Mouse (Mus musculus) cerebellum, adult 2 months (tissue): ENCODE results near the gene Nucb1.
A peak's percentile ranks its signal among the peaks of the same experiment; 100 is the strongest.

Experiments
- CTCF ChIP-seq: fragments of 200-500 bp; IDR thresholded peaks from 2 replicates; pipeline ENCODE4 v1.5.1; 2011; ENCODE audit warnings: low read depth, mild to moderate bottlenecking, control low read depth, low read length, moderate library complexity, borderline replicate concordance; ENCODE audit not compliant: insufficient read depth
- POLR2A ChIP-seq: fragments of 200-500 bp; IDR thresholded peaks from 2 replicates; pipeline ENCODE4 v1.6.1; 2011; ENCODE audit warnings: low read length, control low read depth, borderline replicate concordance; ENCODE audit not compliant: insufficient read depth

DNA sequence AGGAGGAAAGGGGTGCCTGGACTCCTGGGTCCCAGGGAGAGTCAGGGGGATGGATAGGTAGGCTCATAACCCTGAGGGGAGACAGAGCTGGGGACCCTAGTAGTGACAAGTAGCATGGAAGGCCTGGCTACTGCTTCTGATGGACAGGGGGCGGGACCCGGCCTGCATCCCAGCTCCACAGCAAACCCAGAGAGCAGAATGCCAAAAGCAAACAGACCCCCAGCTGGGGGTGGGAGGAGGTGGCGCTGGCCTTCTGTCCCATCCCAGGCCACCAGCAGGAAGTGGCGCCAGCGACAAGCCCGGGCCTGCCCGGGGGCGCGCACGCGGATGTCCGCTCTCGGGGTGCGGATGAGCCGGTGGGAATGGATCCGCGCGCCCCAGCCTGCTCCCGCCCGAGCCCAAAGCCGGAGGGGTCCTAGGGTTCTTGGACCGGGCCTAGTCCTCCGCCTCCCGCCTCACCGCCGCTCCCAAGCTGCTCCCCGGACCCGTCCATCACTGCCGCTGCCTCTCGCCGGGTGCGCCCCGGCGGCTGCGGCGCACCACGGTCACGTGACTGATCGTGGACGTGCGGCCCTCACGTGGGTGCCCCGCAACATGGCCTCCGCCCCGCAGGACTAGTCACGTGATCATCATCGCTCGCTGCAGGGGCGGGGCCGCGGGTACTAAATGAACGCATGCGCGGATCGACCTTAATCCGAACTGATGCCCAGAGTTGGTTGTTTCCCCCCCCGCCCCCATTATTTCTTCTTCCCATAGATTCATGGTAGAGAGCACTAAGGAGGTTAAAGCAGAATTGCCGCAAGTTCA lies 43.7 kb downstream of the Nucb1 start, which contains the start of gene Bax:
- TF ChIP-seq CTCF (no peak), POLR2A (peak; percentile 90)
